Mouse (Mus musculus) liver, embryonic 14 days (tissue): ENCODE measurements around the gene Cldn18. TPM values are rescaled to one million over a fixed set of nuclear protein-coding genes. Genes with fewer than 3 reads are reported as not detected.

ENCODE experiments used
- polyA plus RNA-seq: library from polyadenylated mRNA; depleted of rRNA; stranded (reverse); fragments of >200 nt; gene quantifications from 2 replicates; pipeline ENCODE4 v1.2.3, GENCODE M21; 2012; rRNA removed

The Cldn18 gene
- 0.03 TPM in 1 of 2 replicates, not detected in the other for polyA plus RNA-seq

DNA sequence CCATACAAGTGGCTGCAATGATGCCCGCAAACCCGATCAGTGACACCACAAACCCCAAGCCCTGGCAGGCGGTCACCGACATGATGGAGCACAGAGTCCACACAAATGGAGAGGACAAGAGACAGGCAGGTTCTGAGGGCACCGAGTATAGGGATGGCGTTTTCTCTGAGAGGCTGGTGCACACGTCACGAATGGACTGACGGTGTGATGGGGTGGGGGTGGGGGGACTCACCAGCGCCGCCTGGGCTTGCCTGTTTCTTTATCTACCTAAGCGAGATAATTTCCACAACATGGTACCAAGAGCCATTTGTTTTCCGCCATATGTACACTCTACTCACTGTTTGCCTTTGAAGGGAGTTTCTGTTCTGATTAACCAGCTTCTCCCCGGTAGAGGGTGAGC is at the start of gene Cldn18:
Gene Cldn18, minus strand, starts transcription at position 134 of the 400 bp plus-strand sequence.

Other genes starting within 250 kb of the Cldn18 start
- 7.0 and 8.3 TPM in 2 replicates for gene Armc8, start 148.4 kb downstream of the Cldn18 start, polyA plus RNA-seq
- gene Dbr1, start 141.5 kb downstream of the Cldn18 start, polyA plus RNA-seq, result 11.3 and 12.2 TPM in 2 replicates
- not detected in 2 replicates for gene A4gnt, start 104.8 kb downstream of the Cldn18 start, polyA plus RNA-seq
- 0.38 and 0.53 TPM in 2 replicates for gene Dzip1l, start 87.8 kb downstream of the Cldn18 start, polyA plus RNA-seq
- gene Sox14, start 158.9 kb upstream of the Cldn18 start, polyA plus RNA-seq, result not detected in 2 replicates